Mouse (Mus musculus): ENCODE measurements around the gene B4galt1. TPM values are rescaled to one million over a fixed set of nuclear protein-coding genes. Genes with fewer than 3 reads are reported as not detected.

B4galt1 gene
- polyA plus RNA-seq, 1 experiment from 2014 or later: 9.1 TPM

DNA sequence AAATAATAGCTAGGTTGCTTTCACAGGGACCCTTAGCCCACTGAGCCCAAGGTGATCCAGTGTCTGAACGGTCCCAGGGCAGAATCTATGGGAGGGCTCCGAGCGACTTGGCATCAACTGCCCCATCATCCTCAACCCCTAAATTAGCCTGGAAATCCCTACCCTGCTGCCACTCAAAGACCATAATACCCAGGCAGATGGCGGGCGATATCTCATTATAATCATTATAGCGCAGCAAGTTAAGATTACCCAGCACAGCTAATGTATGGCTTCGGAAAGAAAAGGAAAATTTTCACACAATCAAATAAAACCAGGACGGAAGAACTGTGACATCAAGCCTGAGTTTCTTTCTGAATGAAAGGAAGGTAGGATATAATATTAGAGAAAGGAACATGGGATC, 5.6 kb downstream of the B4galt1 start:
- no peak for DNase-seq (ENCODE audit: low spot score)
- no peaks in the 10 kb centered on the region for H3K36me3 ChIP-seq (replicated peaks; ENCODE audit: control insufficient read depth, insufficient read depth)
- H3K27me3 ChIP-seq (ENCODE audit: control insufficient read depth, insufficient read depth, low read length): no peaks in the 10 kb centered on the region
- ATAC-seq (ENCODE audit: low FRiP score): no peak
- no peak overlapping the region for H3K27ac ChIP-seq
- WGBS: 90% methylated on average over 8 of the region's 8 CpGs
- no peak overlapping the region for H3K9ac ChIP-seq
- peaks cover 38% of the 10 kb centered on the region for H3K4me1 ChIP-seq (replicated peaks; ENCODE audit: control insufficient read depth, insufficient read depth, low read length)
- no peaks in the 10 kb centered on the region for H3K9me3 ChIP-seq (ENCODE audit: control insufficient read depth, low read length)
- no peak overlapping the region for H3K4me2 ChIP-seq (replicated peaks)
- H3K4me3 ChIP-seq (replicated peaks; ENCODE audit: low read length): no peak overlapping the region

DNA sequence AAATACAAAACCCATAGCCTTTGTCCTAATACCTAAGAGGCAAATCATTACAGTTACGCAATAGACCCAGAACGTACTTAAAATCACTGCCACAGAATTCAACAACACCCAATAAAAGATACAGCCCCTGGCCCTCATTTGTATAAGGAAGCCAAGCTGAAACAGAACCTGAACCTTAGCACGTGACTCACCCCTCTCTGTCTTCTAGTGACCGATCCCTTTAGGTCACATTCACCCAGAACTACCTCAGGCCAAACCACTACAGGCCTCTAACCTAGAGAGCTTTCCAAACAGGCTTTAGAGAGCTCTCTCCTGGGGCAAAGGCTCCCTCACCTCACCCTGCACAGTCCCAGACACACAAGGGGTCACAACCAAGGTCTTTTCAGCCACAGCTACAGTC, 6.6 kb downstream of the B4galt1 start:
- H3K9ac ChIP-seq: no peak overlapping the region
- ATAC-seq (ENCODE audit: low FRiP score) (no peak), DNase-seq (ENCODE audit: low spot score) (no peak)
- no peak overlapping the region for H3K4me3 ChIP-seq (replicated peaks; ENCODE audit: low read length)
- H3K9me3 ChIP-seq (ENCODE audit: control insufficient read depth, low read length): no peaks in the 10 kb centered on the region
- H3K27ac ChIP-seq: no peak overlapping the region
- no peaks in the 10 kb centered on the region for H3K27me3 ChIP-seq (ENCODE audit: control insufficient read depth, insufficient read depth, low read length)
- no peaks in the 10 kb centered on the region for H3K36me3 ChIP-seq (replicated peaks; ENCODE audit: control insufficient read depth, insufficient read depth)
- WGBS: 93% methylated on average over 4 of the region's 4 CpGs
- peaks cover 29% of the 10 kb centered on the region for H3K4me1 ChIP-seq (replicated peaks; ENCODE audit: control insufficient read depth, insufficient read depth, low read length)
- no peak overlapping the region for H3K4me2 ChIP-seq (replicated peaks)

DNA sequence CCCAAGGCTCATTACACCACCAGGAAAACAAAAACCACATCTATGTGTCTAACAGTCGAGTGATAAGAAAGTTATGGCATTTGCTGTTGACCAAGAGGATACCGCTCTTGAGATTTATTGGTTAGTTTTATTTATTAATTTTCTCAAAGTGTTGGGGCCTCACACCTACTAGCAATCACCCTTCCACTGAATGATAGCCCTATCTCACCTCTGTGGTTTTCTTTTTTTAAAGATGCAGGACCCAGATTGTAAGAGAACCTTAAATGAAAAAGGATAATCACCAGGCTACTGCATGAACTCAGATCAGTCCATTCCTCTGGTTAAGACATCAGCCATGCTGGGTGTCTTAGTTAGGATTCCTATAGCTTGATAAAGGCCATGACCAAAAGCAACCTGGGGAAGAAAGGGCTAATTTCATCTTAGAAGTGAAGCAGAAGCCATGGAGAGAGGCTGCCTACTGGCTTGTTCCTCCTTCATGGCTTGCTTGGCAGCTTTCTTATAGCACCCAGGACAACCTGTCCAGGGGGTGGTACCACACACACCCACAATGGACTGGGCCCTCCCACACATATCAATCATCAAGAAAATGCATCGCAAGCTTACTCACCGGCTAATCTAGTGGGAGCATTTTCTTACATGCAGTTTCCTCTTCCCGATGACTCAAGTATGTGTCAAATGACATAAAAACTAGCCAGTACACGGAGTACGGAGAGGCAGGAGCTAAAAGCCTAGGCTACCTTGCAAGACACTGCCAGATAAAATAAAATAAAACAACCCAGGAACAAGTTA, 7.5 kb downstream of the B4galt1 start:
- DNase-seq (ENCODE audit: low spot score) (no peak), ATAC-seq (ENCODE audit: low FRiP score) (no peak)
- H3K27ac ChIP-seq: no peak overlapping the region
- H3K4me2 ChIP-seq (replicated peaks): no peak overlapping the region
- H3K36me3 ChIP-seq (replicated peaks; ENCODE audit: control insufficient read depth, insufficient read depth): no peaks in the 10 kb centered on the region
- peaks cover 20% of the 10 kb centered on the region for H3K4me1 ChIP-seq (replicated peaks; ENCODE audit: control insufficient read depth, insufficient read depth, low read length)
- H3K4me3 ChIP-seq (replicated peaks; ENCODE audit: low read length): no peak overlapping the region
- no peaks in the 10 kb centered on the region for H3K9me3 ChIP-seq (ENCODE audit: control insufficient read depth, low read length)
- H3K27me3 ChIP-seq (ENCODE audit: control insufficient read depth, insufficient read depth, low read length): no peaks in the 10 kb centered on the region
- WGBS: 90% methylated on average over 7 of the region's 7 CpGs
- H3K9ac ChIP-seq: no peak overlapping the region

DNA sequence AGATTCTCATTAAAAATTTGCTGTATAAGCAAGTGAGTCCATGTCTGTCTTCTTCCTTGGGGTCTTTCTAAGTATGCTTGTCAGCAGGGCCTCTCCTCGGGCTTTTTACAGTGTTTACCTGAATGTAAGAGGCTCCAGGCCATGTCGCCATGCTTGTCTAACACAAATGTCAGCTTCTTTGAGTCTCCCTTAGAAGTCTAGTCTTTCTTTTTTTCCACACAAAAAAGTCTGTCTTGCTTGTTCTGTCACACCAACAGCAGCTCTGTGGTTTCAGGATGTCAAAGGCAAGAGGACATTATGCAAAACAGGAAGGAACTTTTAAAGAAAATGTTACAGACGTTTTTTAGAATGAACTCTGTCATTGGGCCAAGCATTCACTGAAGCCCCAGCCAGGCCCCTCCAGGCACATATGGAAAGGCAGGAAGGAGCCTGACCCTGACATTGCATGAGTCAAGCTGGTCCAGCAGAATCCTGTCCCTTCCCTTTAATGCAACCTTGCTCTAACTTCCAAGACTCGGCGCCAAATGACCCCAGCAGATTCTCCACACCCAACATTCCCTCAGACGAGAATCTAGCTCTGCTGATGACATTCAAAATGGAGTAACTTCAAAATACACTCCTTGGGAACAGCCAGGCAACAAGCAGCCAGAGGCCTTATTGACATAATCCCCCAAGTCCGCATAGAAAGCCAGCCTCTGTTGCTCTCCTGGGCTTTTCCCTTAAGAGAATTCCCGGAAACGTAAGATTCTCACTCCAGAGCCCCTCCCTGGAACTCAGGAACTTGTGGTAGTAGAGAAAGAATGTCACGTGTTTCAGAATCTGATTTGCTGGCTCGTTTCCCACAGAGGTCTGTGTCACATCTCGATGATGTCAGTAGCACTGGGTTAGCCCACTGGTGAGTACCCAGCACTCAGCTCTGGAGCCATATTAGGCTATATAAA, 8.7 kb downstream of the B4galt1 start:
- Histone ChIP-seq H3K9ac (no peak overlapping the region), H3K36me3 (replicated peaks; ENCODE audit: control insufficient read depth, insufficient read depth) (no peaks in the 10 kb centered on the region), H3K27me3 (ENCODE audit: control insufficient read depth, insufficient read depth, low read length) (no peaks in the 10 kb centered on the region), H3K9me3 (ENCODE audit: control insufficient read depth, low read length) (no peaks in the 10 kb centered on the region), H3K4me3 (replicated peaks; ENCODE audit: low read length) (no peak overlapping the region), H3K4me1 (replicated peaks; ENCODE audit: control insufficient read depth, insufficient read depth, low read length) (peaks cover 12% of the 10 kb centered on the region), H3K4me2 (replicated peaks) (no peak overlapping the region), H3K27ac (peak overlapping the region; percentile 65)
- 57% methylated on average over 12 of the region's 12 CpGs for WGBS
- ATAC-seq (ENCODE audit: low FRiP score): no peak
- DNase-seq (ENCODE audit: low spot score): no peak

DNA sequence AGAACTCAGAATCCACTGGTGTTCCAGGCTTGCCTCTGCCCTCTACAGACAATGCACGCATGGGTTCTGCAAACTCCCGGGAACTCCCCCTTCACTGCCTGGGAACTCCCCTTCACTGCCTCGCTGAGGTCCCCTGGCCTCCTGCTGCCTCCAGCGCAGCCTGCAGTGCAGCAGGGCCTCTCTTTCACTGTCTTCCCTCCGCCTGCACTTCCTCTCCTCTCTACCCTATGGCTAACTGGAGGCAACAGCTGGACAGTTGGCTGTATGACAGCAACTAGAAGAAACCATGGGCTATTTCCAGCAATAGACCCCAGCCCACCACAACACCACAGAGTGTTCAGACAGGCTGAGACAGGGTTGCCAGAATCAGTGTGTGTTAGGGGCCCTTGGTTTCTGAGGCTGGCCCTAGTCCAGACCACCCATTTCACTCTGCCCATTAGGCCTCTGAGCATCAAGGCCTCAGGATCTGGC, 9.5 kb downstream of the B4galt1 start:
- Histone ChIP-seq H3K27ac (peak overlapping the region; percentile 65), H3K36me3 (replicated peaks; ENCODE audit: control insufficient read depth, insufficient read depth) (no peaks in the 10 kb centered on the region), H3K4me2 (replicated peaks) (no peak overlapping the region), H3K27me3 (ENCODE audit: control insufficient read depth, insufficient read depth, low read length) (no peaks in the 10 kb centered on the region), H3K4me1 (replicated peaks; ENCODE audit: control insufficient read depth, insufficient read depth, low read length) (peaks cover 12% of the 10 kb centered on the region), H3K4me3 (replicated peaks; ENCODE audit: low read length) (no peak overlapping the region), H3K9me3 (ENCODE audit: control insufficient read depth, low read length) (no peaks in the 10 kb centered on the region), H3K9ac (no peak overlapping the region; the same call in 1 of the 2 replicates)
- WGBS: 17% methylated on average over 5 of the region's 5 CpGs
- peak; percentile 52; the same call in 1 of the 2 replicates for ATAC-seq (ENCODE audit: low FRiP score)
- peak; percentile 40 for DNase-seq (ENCODE audit: low spot score)

DNA sequence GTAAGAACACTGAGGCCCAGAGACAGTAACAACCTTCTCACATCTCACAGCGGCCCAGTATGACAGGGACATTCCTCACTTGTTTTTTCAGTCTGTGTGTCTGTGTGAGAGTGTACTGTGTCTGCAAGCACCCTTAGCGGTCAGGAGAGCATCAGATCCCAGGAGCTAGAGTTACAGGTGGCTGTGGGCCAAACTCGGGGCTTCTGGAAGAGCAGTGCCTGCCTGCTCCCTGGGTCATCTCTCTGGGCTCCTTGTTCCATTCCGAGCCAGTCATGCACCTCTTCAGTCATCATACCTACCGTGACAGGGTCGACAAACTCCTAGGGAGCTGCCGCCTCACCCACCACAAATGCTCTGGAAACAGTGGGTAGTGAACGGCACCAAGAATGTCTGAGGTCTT, 10.1 kb downstream of the B4galt1 start:
- WGBS: 71% methylated on average over 8 of the region's 8 CpGs

DNA sequence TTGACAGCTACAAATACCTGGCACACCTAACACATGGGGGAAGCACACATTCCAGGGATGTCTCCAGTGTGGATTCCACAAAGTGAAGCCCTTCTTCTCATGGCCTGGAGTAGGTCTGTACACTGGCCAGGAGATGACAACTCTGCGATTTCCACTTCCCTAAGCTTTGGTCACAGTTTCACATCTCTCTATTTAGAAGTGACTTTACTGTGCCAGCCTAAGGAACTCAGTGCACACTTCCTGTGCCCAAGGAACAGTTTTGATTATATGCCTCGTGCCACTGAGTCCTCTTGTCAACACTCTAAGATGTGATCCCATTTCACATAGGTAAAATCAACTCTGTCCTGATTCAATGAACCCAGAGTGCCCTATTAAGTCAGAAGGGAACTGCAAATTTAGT, 13.4 kb downstream of the B4galt1 start:
- DNase-seq (ENCODE audit: low spot score) (no peak), ATAC-seq (ENCODE audit: low FRiP score) (no peak)
- no peak overlapping the region for H3K4me3 ChIP-seq (replicated peaks; ENCODE audit: low read length)
- no peaks in the 10 kb centered on the region for H3K9me3 ChIP-seq (ENCODE audit: control insufficient read depth, low read length)
- H3K27ac ChIP-seq: no peak overlapping the region
- H3K36me3 ChIP-seq (replicated peaks; ENCODE audit: control insufficient read depth, insufficient read depth): no peaks in the 10 kb centered on the region
- H3K4me1 ChIP-seq (replicated peaks; ENCODE audit: control insufficient read depth, insufficient read depth, low read length): peaks cover 18% of the 10 kb centered on the region
- 85% methylated on average over 2 of the region's 2 CpGs for WGBS
- no peaks in the 10 kb centered on the region for H3K27me3 ChIP-seq (ENCODE audit: control insufficient read depth, insufficient read depth, low read length)
- no peak overlapping the region for H3K4me2 ChIP-seq (replicated peaks)
- no peak overlapping the region for H3K9ac ChIP-seq

More for the DNA sequence above, 10.1 kb downstream of the B4galt1 start:
- no peaks in the 10 kb centered on the region for H3K27me3 ChIP-seq (ENCODE audit: control insufficient read depth, insufficient read depth, low read length)
- H3K9me3 ChIP-seq (ENCODE audit: control insufficient read depth, low read length): no peaks in the 10 kb centered on the region
- H3K4me3 ChIP-seq (replicated peaks; ENCODE audit: low read length): no peak overlapping the region
- no peaks in the 10 kb centered on the region for H3K36me3 ChIP-seq (replicated peaks; ENCODE audit: control insufficient read depth, insufficient read depth)
- no peak overlapping the region; the same call in 1 of the 2 replicates for H3K9ac ChIP-seq
- ATAC-seq (ENCODE audit: low FRiP score) (no peak), DNase-seq (ENCODE audit: low spot score) (no peak)
- H3K27ac ChIP-seq: peak overlapping the region; percentile 65
- H3K4me1 ChIP-seq (replicated peaks; ENCODE audit: control insufficient read depth, insufficient read depth, low read length): peaks cover 12% of the 10 kb centered on the region
- no peak overlapping the region for H3K4me2 ChIP-seq (replicated peaks)

DNA sequence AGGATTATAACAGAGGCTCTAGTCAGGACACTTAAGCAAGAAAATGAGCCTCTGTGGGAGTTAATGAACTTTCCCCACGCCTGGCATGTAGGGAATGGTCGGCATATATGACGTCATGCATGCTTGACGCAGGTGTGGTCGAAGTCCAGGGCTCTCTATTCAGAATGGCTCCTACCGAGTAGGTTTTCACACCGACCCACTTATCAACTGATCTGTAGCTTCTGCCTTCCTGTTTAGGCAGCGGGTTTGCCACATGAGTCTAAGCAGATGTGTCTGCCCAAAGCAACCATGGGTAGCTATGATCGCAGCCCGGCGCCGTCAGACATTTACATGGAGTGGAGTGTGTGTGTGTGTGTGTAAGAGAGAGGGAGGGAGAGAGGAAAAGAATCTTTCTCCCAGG, 14.6 kb downstream of the B4galt1 start:
- Histone ChIP-seq H3K9me3 (ENCODE audit: control insufficient read depth, low read length) (no peaks in the 10 kb centered on the region), H3K27me3 (ENCODE audit: control insufficient read depth, insufficient read depth, low read length) (no peaks in the 10 kb centered on the region), H3K4me3 (replicated peaks; ENCODE audit: low read length) (no peak overlapping the region), H3K36me3 (replicated peaks; ENCODE audit: control insufficient read depth, insufficient read depth) (no peaks in the 10 kb centered on the region), H3K27ac (no peak overlapping the region), H3K9ac (no peak overlapping the region), H3K4me1 (replicated peaks; ENCODE audit: control insufficient read depth, insufficient read depth, low read length) (peaks cover 8% of the 10 kb centered on the region), H3K4me2 (replicated peaks) (no peak overlapping the region)
- DNase-seq (ENCODE audit: low spot score): no peak
- 90% methylated on average over 12 of the region's 12 CpGs for WGBS
- ATAC-seq (ENCODE audit: low FRiP score): no peak

All from hindbrain, embryonic 14.5 days (tissue).